Mouse (Mus musculus): Measurements from ENCODE around the gene Ppp1r27. TPM values are rescaled to one million over a fixed set of nuclear protein-coding genes. Genes with fewer than 3 reads are reported as not detected.
"Not testable (repeated sequence)": the region's sequence is repeated elsewhere in the genome, so short reads cannot be mapped to it uniquely, and the experiment has no call there.

Ppp1r27 gene
- polyA plus RNA-seq, 1 experiment from 2014 or later = not detected

DNA sequence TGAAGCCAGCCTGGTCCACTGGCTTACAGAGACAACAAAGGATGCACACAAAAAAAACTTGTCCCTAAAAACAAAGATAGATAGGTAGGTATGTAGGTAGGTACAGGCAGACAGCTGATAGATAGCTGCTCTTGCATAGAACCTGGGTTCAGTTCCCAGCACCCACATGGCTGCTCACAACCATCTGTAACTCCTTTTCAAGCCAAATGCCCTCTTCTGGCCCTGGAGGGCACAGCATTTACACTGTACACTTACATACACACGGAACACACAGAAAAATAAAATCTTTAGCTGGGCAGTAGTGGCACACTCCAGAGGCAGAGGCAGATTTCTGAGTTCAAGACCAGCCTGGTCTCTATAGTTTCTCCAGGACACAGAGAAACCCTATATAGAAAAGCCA lies 33.0 kb upstream of the Ppp1r27 start:
- no peak overlapping the region for H3K4me2 ChIP-seq
- H3K36me3 ChIP-seq (ENCODE audit: insufficient read depth) = peaks cover 72% of the 10 kb centered on the region
- no peak overlapping the region for H3K4me3 ChIP-seq (ENCODE audit: low read depth, low read length)
- no peak for DNase-seq
- H3K9ac ChIP-seq = no peak overlapping the region
- WGBS = 92% methylated on average over 1 of the region's 1 CpGs
- H3K27ac ChIP-seq (ENCODE audit: low read depth) = no peak overlapping the region
- H3K4me1 ChIP-seq (ENCODE audit: insufficient read depth) = peaks cover 11% of the 10 kb centered on the region
- no peak for TF ChIP-seq CTCF (IDR thresholded peaks at IDR 0.05; ENCODE audit: low read depth)
- H3K9me3 ChIP-seq (ENCODE audit: low read depth, low read length) = no peaks in the 10 kb centered on the region
- no peak for ATAC-seq (ENCODE audit: insufficient read depth)
- H3K27me3 ChIP-seq (ENCODE audit: insufficient read depth, low read length) = no peaks in the 10 kb centered on the region

DNA sequence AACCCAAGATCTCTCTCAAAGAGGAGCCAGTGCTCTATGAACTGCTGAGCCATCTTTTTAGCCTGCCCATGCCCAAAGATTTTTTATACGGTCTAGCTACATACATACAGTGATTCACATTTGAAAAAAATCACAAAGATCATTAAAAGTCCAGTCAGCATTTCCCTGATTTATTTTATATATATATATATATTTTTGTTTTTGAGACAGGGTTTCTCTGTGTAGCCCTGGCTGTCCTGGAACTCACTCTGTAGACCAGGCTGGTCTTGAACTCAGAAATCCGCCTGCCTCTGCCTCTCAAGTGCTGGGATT lies 32.0 kb upstream of the Ppp1r27 start:
- H3K4me2 ChIP-seq = not testable (repeated sequence)
- peaks cover 72% of the 10 kb centered on the region for H3K36me3 ChIP-seq (ENCODE audit: insufficient read depth)

DNA sequence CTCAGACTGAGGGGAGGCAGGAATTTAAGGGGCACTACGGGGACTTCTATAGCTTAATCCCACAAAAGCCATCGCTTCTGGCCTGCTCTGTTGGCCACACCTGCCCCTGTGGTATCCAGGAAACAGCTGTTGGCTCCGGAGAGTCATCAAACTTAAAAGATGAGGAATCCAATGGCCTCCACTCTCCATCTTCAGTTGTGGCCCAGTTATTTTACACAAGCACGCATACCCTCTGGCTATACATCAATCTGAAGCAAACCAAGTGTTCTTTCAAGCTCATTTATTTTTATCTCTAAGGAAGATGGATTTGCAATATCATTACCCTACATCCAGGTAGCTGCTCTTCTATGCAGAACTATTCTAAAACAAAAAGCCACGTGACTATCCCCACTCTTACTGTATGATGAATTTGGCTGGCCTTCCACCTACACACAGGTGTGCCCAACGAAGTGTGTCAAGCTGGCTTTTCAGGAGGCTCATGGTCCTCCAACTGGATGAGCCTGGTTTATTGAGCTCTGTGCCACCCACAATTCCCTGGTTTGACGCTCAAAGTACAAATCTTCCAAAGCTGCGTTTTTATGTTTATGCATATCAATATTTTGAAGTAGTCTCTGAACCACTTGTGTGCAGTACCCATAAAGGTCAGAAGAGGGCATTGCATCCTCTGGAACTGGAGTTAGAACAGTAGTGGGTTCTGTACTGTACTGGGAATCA lies 31.5 kb upstream of the Ppp1r27 start:
- DNase-seq (peak; percentile 65), ATAC-seq (ENCODE audit: insufficient read depth) (no peak)
- Histone ChIP-seq H3K27me3 (ENCODE audit: insufficient read depth, low read length) (no peaks in the 10 kb centered on the region), H3K27ac (ENCODE audit: low read depth) (peak overlapping the region; percentile 96), H3K9me3 (ENCODE audit: low read depth, low read length) (no peaks in the 10 kb centered on the region), H3K4me1 (ENCODE audit: insufficient read depth) (peaks cover 11% of the 10 kb centered on the region), H3K4me3 (ENCODE audit: low read depth, low read length) (peak overlapping the region; percentile 94), H3K4me2 (peak overlapping the region; percentile 95), H3K36me3 (ENCODE audit: insufficient read depth) (peaks cover 72% of the 10 kb centered on the region), H3K9ac (peak overlapping the region; percentile 93)
- 69% methylated on average over 8 of the region's 8 CpGs for WGBS
- TF ChIP-seq CTCF (IDR thresholded peaks at IDR 0.05; ENCODE audit: low read depth) = peak; percentile 54

More for the DNA sequence above, 32.0 kb upstream of the Ppp1r27 start:
- not testable (repeated sequence) for H3K9me3 ChIP-seq (ENCODE audit: low read depth, low read length); H3K27ac ChIP-seq (ENCODE audit: low read depth); H3K27me3 ChIP-seq (ENCODE audit: insufficient read depth, low read length); H3K9ac ChIP-seq; DNase-seq; H3K4me3 ChIP-seq (ENCODE audit: low read depth, low read length); ATAC-seq (ENCODE audit: insufficient read depth)
- WGBS = 92% methylated on average over 2 of the region's 2 CpGs
- peaks cover 11% of the 10 kb centered on the region for H3K4me1 ChIP-seq (ENCODE audit: insufficient read depth)

DNA sequence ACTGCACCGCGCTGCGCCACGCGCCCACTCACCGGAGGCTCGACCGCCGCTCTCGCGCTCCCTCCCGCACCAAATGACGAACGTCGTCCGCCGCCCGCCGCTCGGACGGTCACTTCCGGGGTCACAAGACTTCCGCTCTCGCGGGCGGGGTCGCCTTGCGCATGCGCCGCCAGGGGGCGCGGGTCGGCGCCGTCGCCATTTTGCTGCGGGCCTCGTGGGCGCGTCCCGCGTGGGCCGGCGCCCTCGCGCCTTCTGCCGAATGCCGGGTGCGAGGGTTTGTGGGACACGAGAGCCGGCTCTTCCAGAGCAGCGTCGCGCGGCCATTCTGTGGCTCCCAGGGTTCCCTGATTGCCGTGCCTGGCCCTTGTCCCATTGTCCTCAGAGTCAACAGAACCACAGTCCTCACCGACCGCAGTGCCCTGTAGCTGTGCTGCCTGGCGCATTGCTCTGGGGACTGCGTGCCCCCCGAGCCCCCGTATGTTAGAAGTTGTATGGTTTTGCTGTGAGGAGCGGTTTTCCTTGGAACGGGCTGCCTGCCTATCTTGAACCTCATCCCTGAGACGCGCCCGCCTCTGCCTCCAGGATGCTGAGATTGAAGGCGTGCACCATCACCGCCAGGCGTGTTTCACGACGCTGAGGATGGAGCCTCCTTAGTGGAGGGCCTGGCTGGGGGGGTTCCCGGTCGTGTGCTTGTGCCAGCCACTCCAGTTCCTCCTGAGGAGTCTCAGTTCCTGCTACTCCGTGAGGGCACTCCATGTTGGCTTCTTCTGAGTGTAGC lies 30.7 kb upstream of the Ppp1r27 start, which contains the start of gene Arhgdia:
Gene Arhgdia (minus strand): TSS at position 135 of the 778 bp plus-strand sequence.
- Histone ChIP-seq H3K9ac (peak within 1 kb of the TSS; percentile 93), H3K9me3 (ENCODE audit: low read depth, low read length) (no peaks in the 10 kb centered on the region), H3K4me2 (peak within 1 kb of the TSS; percentile 95), H3K4me1 (ENCODE audit: insufficient read depth) (peaks cover 11% of the 10 kb centered on the region), H3K4me3 (ENCODE audit: low read depth, low read length) (peak within 1 kb of the TSS; percentile 94), H3K27ac (ENCODE audit: low read depth) (peak within 1 kb of the TSS; percentile 96), H3K27me3 (ENCODE audit: insufficient read depth, low read length) (no peaks in the 10 kb centered on the region), H3K36me3 (ENCODE audit: insufficient read depth) (peaks cover 72% of the 10 kb centered on the region)
- peak; percentile 95 for DNase-seq
- 6% methylated on average over 64 of the region's 75 CpGs for WGBS
- peak; percentile 28; the same call in 1 of the 2 replicates for TF ChIP-seq CTCF (IDR thresholded peaks at IDR 0.05; ENCODE audit: low read depth)
- peak; percentile 49 for ATAC-seq (ENCODE audit: insufficient read depth)

DNA sequence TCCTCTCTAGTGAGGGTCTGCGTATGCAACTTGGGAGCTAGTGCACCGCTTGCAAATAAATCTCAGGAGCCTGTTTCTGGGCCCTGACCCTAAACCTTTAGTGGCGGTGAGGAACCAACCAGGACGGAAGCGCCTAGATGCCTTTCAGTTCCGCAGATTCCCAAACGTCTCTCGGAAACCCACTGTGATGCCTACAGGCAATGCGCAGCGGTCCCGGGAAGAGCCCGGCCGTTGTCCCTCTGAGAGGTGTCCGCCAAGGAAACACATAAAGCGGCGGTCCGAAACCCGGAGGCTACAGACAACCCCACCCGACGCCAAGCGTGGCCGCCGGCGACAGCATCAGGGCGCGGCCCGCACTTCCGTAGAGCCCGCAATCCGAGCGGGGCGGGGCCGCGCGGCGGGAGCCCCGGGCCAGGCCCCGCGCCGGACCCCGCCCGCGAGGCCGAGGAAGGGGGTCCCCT lies 30.0 kb upstream of the Ppp1r27 start:
- H3K4me2 ChIP-seq = peak overlapping the region; percentile 95
- peaks cover 11% of the 10 kb centered on the region for H3K4me1 ChIP-seq (ENCODE audit: insufficient read depth)
- no peak for TF ChIP-seq CTCF (IDR thresholded peaks at IDR 0.05; ENCODE audit: low read depth)
- H3K9ac ChIP-seq = peak overlapping the region; percentile 93
- peak; percentile 40 for ATAC-seq (ENCODE audit: insufficient read depth)
- H3K27me3 ChIP-seq (ENCODE audit: insufficient read depth, low read length) = no peaks in the 10 kb centered on the region
- no peaks in the 10 kb centered on the region for H3K9me3 ChIP-seq (ENCODE audit: low read depth, low read length)
- peak overlapping the region; percentile 94 for H3K4me3 ChIP-seq (ENCODE audit: low read depth, low read length)
- peak overlapping the region; percentile 96 for H3K27ac ChIP-seq (ENCODE audit: low read depth)
- H3K36me3 ChIP-seq (ENCODE audit: insufficient read depth) = peaks cover 65% of the 10 kb centered on the region
- WGBS = under 1% methylated on average over 43 of the region's 44 CpGs
- DNase-seq = peak; percentile 66

DNA sequence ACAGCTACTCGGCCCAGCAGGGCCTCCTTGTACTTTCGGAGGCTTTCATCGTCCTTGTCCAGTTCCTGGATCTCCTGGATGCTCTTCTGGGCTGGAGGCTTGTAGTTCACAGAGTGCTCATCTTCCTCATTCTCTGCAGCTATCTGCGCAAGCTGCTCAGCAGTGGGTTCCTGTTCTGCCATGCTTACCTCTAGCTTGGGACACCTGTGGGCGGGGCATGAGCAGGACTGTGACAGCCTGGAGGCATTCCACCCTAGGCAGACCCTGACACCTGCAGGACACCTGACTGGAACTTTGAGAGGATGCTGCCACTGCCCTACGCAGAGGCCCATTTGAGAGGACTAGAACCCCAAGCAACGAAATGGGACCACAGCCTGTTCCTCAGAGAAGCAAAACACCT lies 29.3 kb upstream of the Ppp1r27 start:
- ATAC-seq (ENCODE audit: insufficient read depth) (no peak), DNase-seq (no peak)
- H3K9ac ChIP-seq = peak overlapping the region; percentile 93
- H3K4me2 ChIP-seq = peak overlapping the region; percentile 95
- peaks cover 11% of the 10 kb centered on the region for H3K4me1 ChIP-seq (ENCODE audit: insufficient read depth)
- H3K36me3 ChIP-seq (ENCODE audit: insufficient read depth) = peaks cover 58% of the 10 kb centered on the region
- H3K9me3 ChIP-seq (ENCODE audit: low read depth, low read length) = no peaks in the 10 kb centered on the region
- H3K4me3 ChIP-seq (ENCODE audit: low read depth, low read length) = peak overlapping the region; percentile 94
- WGBS = 52% methylated on average over 7 of the region's 7 CpGs
- peak overlapping the region; percentile 96; the same call in 1 of the 2 replicates for H3K27ac ChIP-seq (ENCODE audit: low read depth)
- TF ChIP-seq CTCF (IDR thresholded peaks at IDR 0.05; ENCODE audit: low read depth) = no peak
- no peaks in the 10 kb centered on the region for H3K27me3 ChIP-seq (ENCODE audit: insufficient read depth, low read length)
